Mouse (Mus musculus) gastrocnemius, postnatal 25 days (tissue): Measurements from ENCODE around the gene Dicer1. TPM values are rescaled to one million over a fixed set of nuclear protein-coding genes. Genes with fewer than 3 reads are reported as not detected.
A peak's percentile ranks its signal among the peaks of the same experiment; 100 is the strongest.
"Not testable (repeated sequence)": the region's sequence is repeated elsewhere in the genome, so short reads cannot be mapped to it uniquely, and the experiment has no call there.

Source experiments
- DNase-seq: peaks from one replicate; pipeline ENCODE4 v3.0.0; 2022
- total RNA-seq, 2 experiments: library from RNA; stranded (reverse); gene quantifications; 1 replicate in 1 of 2; 2 replicates in 1 of 2; pipeline ENCODE4 v1.2.3; 2021

Dicer1 gene
- total RNA-seq, 2 experiments from 2014 or later, result 27.8 to 31.2 TPM

- no peak for DNase-seq
These were observed 10.6 kb downstream of the Dicer1 start for GRCm38 (mm10) chr12:104740841-104741787.

- DNase-seq, result no peak
These were observed 12.8 kb downstream of the Dicer1 start for GRCm38 (mm10) chr12:104738931-104739330.

GRCm38 (mm10) chr12:104738446-104738845 lies 13.3 kb downstream of the Dicer1 start:
- DNase-seq, result no peak

GRCm38 (mm10) chr12:104737666-104738065 lies 14.1 kb downstream of the Dicer1 start:
- no peak for DNase-seq

- no peak for DNase-seq
These were observed 15.8 kb downstream of the Dicer1 start for GRCm38 (mm10) chr12:104735993-104736395.

GRCm38 (mm10) chr12:104733165-104733564 lies 18.6 kb downstream of the Dicer1 start:
- DNase-seq, result no peak

- DNase-seq, result no peak
These were observed 20.0 kb downstream of the Dicer1 start for GRCm38 (mm10) chr12:104731782-104732181.

GRCm38 (mm10) chr12:104726436-104726835 lies 25.3 kb downstream of the Dicer1 start:
- not testable (repeated sequence) for DNase-seq

- no peak for DNase-seq
These were observed 29.7 kb downstream of the Dicer1 start for GRCm38 (mm10) chr12:104722056-104722455.

- DNase-seq, result no peak
These were observed 30.7 kb downstream of the Dicer1 start for GRCm38 (mm10) chr12:104721011-104721410.

- DNase-seq, result no peak
These were observed 32.8 kb downstream of the Dicer1 start for GRCm38 (mm10) chr12:104718956-104719355.

- no peak for DNase-seq
These were observed 35.3 kb downstream of the Dicer1 start for GRCm38 (mm10) chr12:104716409-104716808.

- DNase-seq, result no peak
These were observed 36.3 kb downstream of the Dicer1 start for GRCm38 (mm10) chr12:104715453-104715852.

- DNase-seq, result no peak
These were observed 51.5 kb downstream of the Dicer1 start for GRCm38 (mm10) chr12:104700266-104700665.

- DNase-seq, result peak; percentile 51
These were observed 52.0 kb downstream of the Dicer1 start for GRCm38 (mm10) chr12:104699753-104700152.

GRCm38 (mm10) chr12:104695514-104695913 lies 56.2 kb downstream of the Dicer1 start:
- no peak for DNase-seq

GRCm38 (mm10) chr12:104692864-104693263 lies 58.9 kb downstream of the Dicer1 start:
- no peak for DNase-seq

GRCm38 (mm10) chr12:104690412-104690811 lies 61.3 kb downstream of the Dicer1 start:
- no peak for DNase-seq

GRCm38 (mm10) chr12:104688870-104689269 lies 62.9 kb downstream of the Dicer1 start:
- DNase-seq, result no peak

- no peak for DNase-seq
These were observed 67.3 kb downstream of the Dicer1 start for GRCm38 (mm10) chr12:104684411-104684931.

GRCm38 (mm10) chr12:104679819-104680132 lies 72.0 kb downstream of the Dicer1 start:
- DNase-seq, result no peak

GRCm38 (mm10) chr12:104679121-104679818 lies 72.5 kb downstream of the Dicer1 start:
- DNase-seq, result no peak

- DNase-seq, result no peak
These were observed 73.3 kb downstream of the Dicer1 start for GRCm38 (mm10) chr12:104678462-104678861.
